Mouse (Mus musculus) heart, adult 10 weeks (tissue): Measurements from ENCODE around the gene Trmt44. TPM values are rescaled to one million over a fixed set of nuclear protein-coding genes. Genes with fewer than 3 reads are reported as not detected.

Experiments
- polyA plus RNA-seq: library from polyadenylated mRNA; stranded (reverse); fragments of 350-450 nt; fragmentation: Illumina TruSeq; extraction: RNeasy Lipid Tissue Mini Kit (QIAGEN cat#74804); gene quantifications from one replicate; pipeline ENCODE4 v1.2.3, GENCODE M21; 2014; ENCODE audit warnings: low read depth, low replicate concordance

The Trmt44 gene
- polyA plus RNA-seq: 1.8 TPM

DNA sequence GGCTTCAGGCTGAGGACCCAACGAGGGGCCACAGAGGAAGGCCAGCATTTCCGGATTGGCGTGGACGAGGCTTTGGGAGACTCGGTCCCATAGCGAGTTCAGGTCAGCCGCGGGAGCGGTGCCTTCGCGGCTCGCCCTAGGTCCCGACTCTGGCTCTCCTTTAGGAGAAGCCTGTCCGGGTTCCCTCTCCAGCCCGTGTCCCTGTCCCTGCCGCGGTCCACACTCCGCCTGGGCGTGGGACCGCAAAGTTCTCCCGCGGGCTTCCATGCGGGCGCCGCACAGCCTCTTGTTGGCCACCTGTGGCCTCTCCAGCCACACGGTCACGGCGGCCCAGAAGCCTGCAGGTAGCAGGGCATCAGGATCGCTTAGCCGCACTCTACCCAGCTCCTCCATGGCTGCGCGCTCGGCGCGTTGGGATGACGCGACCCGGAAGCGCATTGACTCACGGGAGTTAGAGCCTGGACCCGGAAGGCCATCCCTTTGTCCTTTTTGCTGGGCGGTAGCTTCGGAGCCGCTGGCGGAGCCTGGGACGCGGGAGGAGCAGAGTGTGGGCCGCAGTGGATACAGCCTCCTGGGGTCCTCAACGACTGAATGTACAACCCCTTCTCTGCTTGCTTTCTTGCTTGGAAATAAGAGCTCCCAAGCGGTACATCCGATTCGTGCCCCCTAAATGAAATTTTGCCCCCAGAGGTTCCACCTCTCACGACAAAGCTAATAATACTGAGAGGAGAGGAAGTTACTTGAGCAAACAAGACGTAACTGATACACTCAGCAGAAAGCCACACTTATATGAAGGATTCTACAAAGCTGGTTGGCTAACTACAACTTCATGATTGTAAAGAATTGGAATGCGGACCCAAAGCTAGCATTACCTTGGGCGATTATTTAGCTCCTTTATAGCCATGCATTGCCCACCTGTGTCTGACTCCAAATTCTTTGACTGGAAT, at the start of gene Trmt44:
Trmt44 (minus strand) TSS at position 418 of the 947 bp plus-strand sequence.

GRCm38 (mm10) chr5:35582445-35583220, 7.8 kb upstream of the Trmt44 start, which contains the start of gene Acox3:
Gene Acox3, plus strand, starts transcription at chr5:35583040.

GRCm38 (mm10) chr5:35525469-35526123, 49.3 kb downstream of the Trmt44 start, which contains the start of gene Cpz:
Gene Cpz, minus strand, starts transcription at chr5:35525698.

Other genes with a start within 250 kb of the Trmt44 start
- not detected for gene Hmx1, start 186.0 kb downstream of the Trmt44 start, polyA plus RNA-seq
- 0.84 TPM for gene Cpz, start 49.4 kb downstream of the Trmt44 start, polyA plus RNA-seq
- gene Acox3, start 8.0 kb upstream of the Trmt44 start, polyA plus RNA-seq: 27.1 TPM
- gene Htra3, start 104.7 kb upstream of the Trmt44 start, polyA plus RNA-seq: 92.5 TPM
- 11.0 TPM for gene Sh3tc1, start 164.9 kb upstream of the Trmt44 start, polyA plus RNA-seq
- 30.5 TPM for gene Ablim2, start 182.8 kb upstream of the Trmt44 start, polyA plus RNA-seq